Mouse (Mus musculus) kidney, adult 10 weeks (tissue): ENCODE results near the gene Myo16. TPM values are rescaled to one million over a fixed set of nuclear protein-coding genes. Genes with fewer than 3 reads are reported as not detected.

Experiments
- polyA plus RNA-seq: library from polyadenylated mRNA; stranded (reverse); fragments of 350-450 nt; fragmentation: Illumina TruSeq; extraction: RNeasy Lipid Tissue Mini Kit (QIAGEN cat#74804); gene quantifications from one replicate; pipeline ENCODE4 v1.2.3, GENCODE M21; 2014; ENCODE audit warnings: low read depth, low replicate concordance

Gene Myo16
- polyA plus RNA-seq = not detected

DNA sequence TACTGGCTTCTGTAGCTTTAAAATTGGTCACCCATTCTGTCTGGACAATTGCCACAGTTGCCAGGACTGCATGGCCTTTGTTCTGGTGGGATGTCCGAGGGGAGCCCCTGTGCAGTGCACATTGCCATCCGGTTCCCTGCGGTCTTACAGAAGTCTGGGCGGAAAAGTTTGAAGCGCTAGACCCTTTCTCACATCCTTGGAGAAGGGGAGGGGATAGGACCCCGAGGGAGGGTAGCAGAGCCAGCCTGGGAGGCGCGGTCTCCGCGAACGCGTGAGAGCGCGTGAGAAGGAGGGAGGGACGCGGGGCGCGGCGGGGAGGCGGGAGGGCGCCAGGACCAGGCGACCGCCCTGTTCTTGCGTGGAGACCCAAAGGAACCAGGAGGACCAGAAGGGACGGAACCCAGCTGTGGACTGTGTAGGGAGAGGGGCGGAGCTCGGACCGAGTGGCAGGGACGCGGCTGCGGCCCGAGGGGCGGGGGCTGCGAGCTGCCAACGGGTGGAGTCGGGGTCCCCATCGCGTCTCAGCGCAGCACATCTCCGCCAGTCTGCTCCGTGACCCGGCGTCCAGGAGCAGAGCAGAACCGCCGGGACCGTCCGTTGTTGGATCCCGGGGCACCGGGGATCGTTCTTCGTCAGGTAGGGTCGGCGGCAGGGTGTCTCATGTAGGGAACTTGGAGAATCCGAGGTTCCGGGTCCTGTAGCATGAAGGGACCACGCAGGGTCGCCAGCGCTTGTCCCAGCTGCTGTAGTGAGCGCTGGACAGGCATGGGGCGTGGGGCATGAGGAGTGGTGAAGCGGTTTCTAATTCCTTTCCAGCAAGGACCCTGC, at the start of gene Myo16:
Gene Myo16 (plus strand): TSS at position 301 of the 828 bp plus-strand sequence.

Other genes starting within 250 kb of the Myo16 start
- gene Lig4, start 176.2 kb upstream of the Myo16 start, polyA plus RNA-seq = 13.3 TPM
- gene Abhd13, start 176.2 kb upstream of the Myo16 start, polyA plus RNA-seq = 41.9 TPM
- 1.3 TPM for gene Tnfsf13b, start 147.4 kb upstream of the Myo16 start, polyA plus RNA-seq